In genomic region chr4:86427312-86427711, GRCm38 (mm10) we compare ENCODE assay signal across 20 mouse cellular contexts.
"Had no signal": no experiment of that assay in that cellular context is flagged by ENCODE, and none has a peak within 500 bp of the region (broad histone marks: within the 10 kb centered on the region; RNA-seq: fewer than 3 reads in every experiment).

No protein-coding gene starts in this region.

- H3K9ac ChIP-seq: kidney, embryonic 15.5 days; limb, embryonic 12.5 days; limb, embryonic 15.5 days; liver, embryonic 14.5 days; lung, embryonic 15.5 days; midbrain, embryonic 15.5 days; neural tube, embryonic 12.5 days had no signal

- H3K4me1 ChIP-seq: limb, embryonic 15.5 days; midbrain, embryonic 15.5 days; neural tube, embryonic 12.5 days had no signal

- H3K27me3 ChIP-seq: kidney, embryonic 15.5 days; limb, embryonic 12.5 days; limb, embryonic 15.5 days; lung, embryonic 15.5 days; megakaryocyte, embryonic 14.5 days; midbrain, embryonic 15.5 days; neural tube, embryonic 12.5 days had no signal

- H3K4me3 ChIP-seq: kidney, embryonic 15.5 days; limb, embryonic 12.5 days; limb, embryonic 15.5 days; lung, embryonic 15.5 days; megakaryocyte, embryonic 14.5 days; midbrain, embryonic 15.5 days; neural tube, embryonic 12.5 days had no signal

- H3K27ac ChIP-seq: kidney, embryonic 15.5 days; limb, embryonic 12.5 days; limb, embryonic 15.5 days; liver, embryonic 14.5 days; lung, embryonic 15.5 days; midbrain, embryonic 15.5 days; neural tube, embryonic 12.5 days had no signal

- H3K4me2 ChIP-seq: kidney, embryonic 15.5 days; limb, embryonic 12.5 days; limb, embryonic 15.5 days; lung, embryonic 15.5 days; midbrain, embryonic 11.5 days; midbrain, embryonic 15.5 days; neural tube, embryonic 12.5 days had no signal

- ATAC-seq: midbrain, embryonic 15.5 days had no signal

- H3K36me3 ChIP-seq: kidney, embryonic 15.5 days; lung, embryonic 15.5 days; midbrain, embryonic 15.5 days; neural tube, embryonic 12.5 days had no signal

- H3K9me3 ChIP-seq: kidney, embryonic 15.5 days; limb, embryonic 12.5 days; limb, embryonic 15.5 days; lung, embryonic 15.5 days; megakaryocyte, embryonic 14.5 days; midbrain, embryonic 15.5 days; neural tube, embryonic 12.5 days had no signal

- DNase-seq: kidney, adult 8-10 months; kidney, postnatal 10 days; kidney, postnatal 36 days; left cerebral cortex, postnatal 4 days; lung, adult 18-20 months; lung, postnatal 10 days; lung, postnatal 36 days; retina, postnatal 1 day; right cerebral cortex, postnatal 25 days; thymus, adult 18-20 months; thymus, postnatal 36 days had no signal
